Mouse (Mus musculus) gastrocnemius, postnatal 25 days (tissue): ENCODE measurements at regions not wholly inside any gene's neighbourhood (a gene's known extent, or its start where the extent isn't known, plus 50 kb on each side); places are given as distances from the start of the nearest gene placed in this dataset.

Experiments used
- DNase-seq: peaks from one replicate; pipeline ENCODE4 v3.0.0; 2022

GRCm38 (mm10) chr13:6059515-6060228 is 198.4 kb downstream of the Klf6 start:
- peak; percentile 67 for DNase-seq

- no peak for DNase-seq
Measured at GRCm38 (mm10) chr13:6060229-6060845, 199.1 kb downstream of the Klf6 start.

- no peak for DNase-seq
Measured at GRCm38 (mm10) chr13:6062305-6062704, 201.0 kb downstream of the Klf6 start.

- no peak for DNase-seq
Measured at GRCm38 (mm10) chr13:6062729-6063386, 201.6 kb downstream of the Klf6 start.

- no peak for DNase-seq
Measured at GRCm38 (mm10) chr13:6076978-6077825, 215.9 kb downstream of the Klf6 start.

GRCm38 (mm10) chr13:6085891-6086290 is 224.6 kb downstream of the Klf6 start:
- no peak for DNase-seq

- no peak for DNase-seq
Measured at GRCm38 (mm10) chr13:6109018-6109657, 247.9 kb downstream of the Klf6 start.

- no peak for DNase-seq
Measured at GRCm38 (mm10) chr13:6119703-6120102, 258.4 kb downstream of the Klf6 start.

- no peak for DNase-seq
Measured at GRCm38 (mm10) chr13:6127311-6127710, 266.0 kb downstream of the Klf6 start.

GRCm38 (mm10) chr13:6128903-6129302 is 267.6 kb downstream of the Klf6 start:
- DNase-seq = no peak

GRCm38 (mm10) chr13:6131363-6131762 is 270.1 kb downstream of the Klf6 start:
- DNase-seq = no peak

GRCm38 (mm10) chr13:6137170-6137569 is 275.9 kb downstream of the Klf6 start:
- no peak for DNase-seq

- DNase-seq = no peak
Measured at GRCm38 (mm10) chr13:6142771-6143170, 281.5 kb downstream of the Klf6 start.

- DNase-seq = no peak
Measured at GRCm38 (mm10) chr13:6153657-6154056, 292.4 kb downstream of the Klf6 start.

- DNase-seq = no peak
Measured at GRCm38 (mm10) chr13:6156191-6156590, 294.9 kb downstream of the Klf6 start.

- DNase-seq = no peak
Measured at GRCm38 (mm10) chr13:6157029-6157428, 295.7 kb downstream of the Klf6 start.

GRCm38 (mm10) chr13:6157946-6158345 is 296.7 kb downstream of the Klf6 start:
- no peak for DNase-seq

- DNase-seq = no peak
Measured at GRCm38 (mm10) chr13:6159412-6159811, 298.1 kb downstream of the Klf6 start.

- DNase-seq = no peak
Measured at GRCm38 (mm10) chr13:6165916-6166315, 304.6 kb downstream of the Klf6 start.

GRCm38 (mm10) chr13:6167055-6167761 is 305.9 kb downstream of the Klf6 start:
- DNase-seq = no peak

- no peak for DNase-seq
Measured at GRCm38 (mm10) chr13:6173095-6173494, 311.8 kb downstream of the Klf6 start.
